Mouse (Mus musculus) embryonic fibroblast, embryonic 13.5 days (primary cell): ENCODE results near the gene Dnaic1.

ENCODE experiments used
- CTCF ChIP-seq: IDR thresholded peaks from 2 replicates; pipeline ENCODE4 v1.5.1; 2011; ENCODE audit warnings: mild to moderate bottlenecking, control low read depth, low read length, moderate library complexity, borderline replicate concordance; ENCODE audit not compliant: insufficient read depth
- POLR2A ChIP-seq: IDR thresholded peaks from 2 replicates; pipeline ENCODE4 v1.6.1; 2011; ENCODE audit warnings: low read depth, mild to moderate bottlenecking, control low read depth, low read length, moderate library complexity

GRCm38 (mm10) chr4:41547086-41547485, 22.5 kb upstream of the Dnaic1 start:
- no peak for TF ChIP-seq CTCF
- TF ChIP-seq POLR2A, result no peak
